Mouse (Mus musculus) heart, adult 2 months (tissue): ENCODE data around the gene Fam214b. TPM values are rescaled to one million over a fixed set of nuclear protein-coding genes. Genes with fewer than 3 reads are reported as not detected.
A peak's percentile ranks its signal among the peaks of the same experiment; 100 is the strongest.

ENCODE experiments used
- DNase-seq, 2 experiments: peaks; one replicate each; pipeline ENCODE4 v3.0.0; 2021
- H3K27ac ChIP-seq: fragments of 200-600 bp; 2 replicates; pipeline ENCODE4 v1.8.1; 2022
- H3K27me3 ChIP-seq: fragments of 200-500 bp; 2 replicates; pipeline ENCODE4 v1.6.1; 2012; ENCODE audit warnings: mild to moderate bottlenecking, low read length, inconsistent platforms, mixed read lengths; ENCODE audit not compliant: control insufficient read depth, insufficient read depth
- H3K36me3 ChIP-seq: fragments of 200-500 bp; 2 replicates; pipeline ENCODE4 v1.6.1; 2012; ENCODE audit warnings: low read length, inconsistent platforms; ENCODE audit not compliant: control insufficient read depth, insufficient read depth
- H3K4me1 ChIP-seq: fragments of 200-500 bp; 2 replicates; pipeline ENCODE4 v1.6.1; 2011; ENCODE audit warnings: low read length; ENCODE audit not compliant: control insufficient read depth, insufficient read depth
- H3K4me3 ChIP-seq: fragments of 200-600 bp; 2 replicates; pipeline ENCODE4 v1.8.1; 2022
- H3K79me2 ChIP-seq: fragments of 200-500 bp; replicated peaks from 2 replicates; pipeline ENCODE4 v1.6.1; 2012; ENCODE audit warnings: mild to moderate bottlenecking, inconsistent platforms, low read length, moderate library complexity, mixed read lengths; ENCODE audit not compliant: control insufficient read depth, insufficient read depth
- H3K9ac ChIP-seq: fragments of 200-500 bp; 2 replicates; pipeline ENCODE4 v1.6.1; 2012; ENCODE audit warnings: low read depth, mild to moderate bottlenecking, control low read depth, inconsistent platforms, low read length, mixed read lengths
- CTCF ChIP-seq: fragments of 200-600 bp; IDR thresholded peaks from 2 replicates; pipeline ENCODE4 v1.8.1; 2022; ENCODE audit warnings: antibody characterized with exemption, mild to moderate bottlenecking, moderate library complexity
- EP300 ChIP-seq: fragments of 200-500 bp; IDR thresholded peaks from 2 replicates; pipeline ENCODE4 v1.6.1; 2011; ENCODE audit warnings: low read depth, low read length, control low read depth; ENCODE audit not compliant: insufficient read depth
- POLR2A ChIP-seq: fragments of 200-500 bp; IDR thresholded peaks from 2 replicates; pipeline ENCODE4 v1.6.1; 2011; ENCODE audit warnings: mild to moderate bottlenecking, low read depth, low read length, control low read depth; ENCODE audit not compliant: insufficient read depth
- WGBS: fragments of 180-500 bp; shearing (Covaris S2); methylation state at CpG from one replicate; pipeline ENCODE4 v1.1.7; 2018; 5-methylcytosine and 5-hydroxymethylcytosine counted together
- intact Hi-C: fragments of 180-260 bp; cut with DNase I; formaldehyde crosslinking; loops from one replicate; pipeline ENCODE4 v1.15.1; 2025
- polyA plus RNA-seq: library from polyadenylated mRNA; depleted of rRNA; stranded (reverse); fragments of >200 nt; gene quantifications from 2 replicates; pipeline ENCODE4 v1.2.3, GENCODE M21; 2012
- total RNA-seq, 2 experiments: library from RNA; stranded (reverse); gene quantifications; 2 replicates each; pipeline ENCODE4 v1.2.3; 2021

The Fam214b gene
- total and polyA plus RNA-seq, 3 experiments, result 21.3 to 33.1 (median 26.3) TPM

DNA sequence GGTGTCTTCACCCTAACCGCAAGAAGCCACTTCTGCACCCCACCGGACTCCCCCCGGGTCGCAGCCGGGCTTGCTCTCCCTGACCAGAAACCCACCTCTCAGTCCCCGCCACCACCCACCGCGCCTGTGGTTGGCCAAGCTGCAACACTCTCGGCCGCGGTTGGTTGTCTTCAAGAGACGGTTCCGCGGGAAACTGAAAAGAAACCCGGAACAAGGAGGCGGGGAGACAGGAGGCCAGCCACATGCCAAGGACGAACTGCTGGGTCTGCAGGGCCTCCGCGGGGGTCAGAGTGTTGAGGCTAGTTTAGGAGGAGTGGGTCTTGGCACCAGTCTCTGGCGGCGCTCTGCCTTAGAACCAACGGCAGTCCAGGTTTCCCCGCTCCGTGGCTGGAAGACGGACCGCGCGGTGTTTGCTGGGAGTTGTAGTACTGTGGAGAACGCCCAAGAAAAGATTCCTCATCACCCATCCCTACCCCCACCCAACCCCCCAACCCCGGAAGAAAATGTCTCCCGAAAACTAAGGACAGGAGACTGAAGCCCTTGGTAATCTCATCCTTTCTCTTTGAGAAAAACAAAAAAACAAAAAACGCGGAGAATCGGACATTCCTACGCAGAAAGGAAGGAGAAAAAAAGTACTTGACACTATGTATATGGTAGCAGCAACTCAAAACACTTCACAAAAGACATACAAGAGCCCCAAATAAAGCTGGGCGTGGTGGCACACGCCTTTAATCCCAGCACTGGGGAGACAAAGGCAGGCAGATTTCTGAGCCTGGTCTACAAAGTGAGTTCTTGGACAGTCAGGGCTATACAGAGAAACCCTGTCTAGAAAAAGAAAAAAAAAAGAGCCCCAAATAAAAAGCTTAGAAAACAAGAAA is 35.6 kb downstream of the Fam214b start, which contains the start of gene Fancg:
Gene Fancg, minus strand, starts transcription at position 346 of the 878 bp plus-strand sequence.
- Histone ChIP-seq H3K4me1 (peaks cover 4% of the 10 kb centered on the region; the same call in 1 of the 2 replicates), H3K79me2 (no peaks in the 10 kb centered on the region), H3K36me3 (no peaks in the 10 kb centered on the region), H3K27me3 (no peaks in the 10 kb centered on the region), H3K4me3 (peak within 1 kb of the TSS; percentile 95), H3K9ac (peak within 1 kb of the TSS; percentile 57), H3K27ac (peak within 1 kb of the TSS; percentile 68)
- TF ChIP-seq CTCF (no peak), POLR2A (0 out of 2 replicates have a peak, but pooled peaks have one; percentile 16), EP300 (0 out of 2 replicates have a peak, but pooled peaks have one; percentile 38)
- DNase-seq, result peak; percentile 88 to 89
- intact Hi-C loops, result no loop called here
- WGBS, result under 1% methylated on average over 37 of the region's 37 CpGs

DNA sequence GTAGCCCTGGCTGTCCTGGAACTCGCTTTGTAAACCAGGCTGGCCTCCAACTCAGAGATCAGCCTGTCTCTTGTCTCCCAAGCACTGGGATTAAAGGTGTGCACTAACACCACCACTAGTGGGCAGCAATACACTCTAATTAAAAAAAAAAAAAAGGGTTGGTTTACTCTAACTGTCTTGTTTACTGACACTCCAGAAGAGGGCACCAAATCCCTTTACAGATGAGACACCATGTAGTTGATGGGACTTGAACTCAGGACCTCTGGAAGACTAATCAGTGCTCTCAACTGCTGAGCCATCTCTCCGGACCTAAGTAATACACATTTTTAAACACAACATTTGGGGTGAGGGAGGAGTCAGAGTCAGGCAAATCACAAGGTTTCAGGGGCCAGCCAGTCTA is 40.3 kb downstream of the Fam214b start:
- DNase-seq, result no peak
- no peak overlapping the region for H3K9ac ChIP-seq
- H3K4me3 ChIP-seq, result no peak overlapping the region
- WGBS, result 51% methylated on average over 2 of the region's 2 CpGs
- no peak overlapping the region for H3K27ac ChIP-seq
- no peaks in the 10 kb centered on the region for H3K27me3 ChIP-seq
- H3K36me3 ChIP-seq, result no peaks in the 10 kb centered on the region
- H3K79me2 ChIP-seq, result no peaks in the 10 kb centered on the region
- intact Hi-C loops, result loop anchor here (1.0 kb wide), 1 partner anchor 20 kb away; the partner anchor contains the start of gene Pigo
- peaks cover 4% of the 10 kb centered on the region; the same call in 1 of the 2 replicates for H3K4me1 ChIP-seq
- no peak for TF ChIP-seq EP300
- no peak for TF ChIP-seq POLR2A
- peak; percentile 84 for TF ChIP-seq CTCF

- H3K79me2 ChIP-seq, result no peaks in the 10 kb centered on the region
- no peaks in the 10 kb centered on the region for H3K27me3 ChIP-seq
- no peak for DNase-seq
- H3K27ac ChIP-seq, result no peak overlapping the region
- intact Hi-C loops, result loop anchor here (1.0 kb wide), 1 partner anchor 20 kb away; the partner anchor contains the start of gene Pigo
- H3K4me3 ChIP-seq, result no peak overlapping the region
- H3K4me1 ChIP-seq, result peaks cover 6% of the 10 kb centered on the region; the same call in 1 of the 2 replicates
- no peak for TF ChIP-seq CTCF
- no peak for TF ChIP-seq POLR2A
- no peak for TF ChIP-seq EP300
- H3K36me3 ChIP-seq, result no peaks in the 10 kb centered on the region
- H3K9ac ChIP-seq, result no peak overlapping the region
- WGBS, result 96% methylated on average over 3 of the region's 3 CpGs
Measured at GRCm38 (mm10) chr4:43004951-43005350, 41.1 kb downstream of the Fam214b start.

DNA sequence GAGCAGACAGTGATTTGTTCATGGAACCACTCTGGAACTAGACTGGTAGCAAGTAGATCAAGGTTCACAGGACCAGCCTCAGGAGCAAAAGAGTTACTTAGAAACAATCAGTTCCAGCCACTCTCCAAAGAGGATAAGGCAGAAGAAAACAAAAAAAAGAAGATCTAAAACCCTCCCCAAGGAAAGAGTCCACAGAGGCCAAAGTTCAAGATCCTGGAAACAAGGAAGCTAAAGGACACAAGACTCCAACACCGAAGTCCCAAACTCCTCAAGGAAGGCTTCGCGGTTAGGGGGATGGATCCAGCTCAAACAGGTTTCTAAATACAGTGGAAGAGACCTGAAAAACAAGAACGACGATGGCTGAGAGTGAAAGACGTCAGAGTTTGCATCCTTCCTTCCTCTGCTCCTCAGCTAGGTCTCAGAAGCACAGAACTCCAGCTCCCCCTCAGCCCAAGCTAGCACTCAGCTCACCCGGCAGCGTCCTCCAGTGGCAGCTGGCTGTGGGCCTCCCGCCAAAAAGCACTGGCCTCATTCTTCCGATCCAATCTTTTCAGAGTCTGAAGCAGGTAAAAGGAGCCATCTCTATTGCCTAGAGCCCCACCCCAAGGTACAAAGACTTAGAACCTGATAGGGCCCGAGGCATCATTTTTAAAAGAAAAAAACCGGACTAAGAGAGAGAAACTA is 43.1 kb downstream of the Fam214b start:
- Histone ChIP-seq H3K79me2 (peaks cover 2% of the 10 kb centered on the region; the same call in 1 of the 2 replicates), H3K4me1 (peaks cover 5% of the 10 kb centered on the region), H3K27me3 (no peaks in the 10 kb centered on the region), H3K27ac (no peak overlapping the region), H3K4me3 (no peak overlapping the region), H3K9ac (no peak overlapping the region), H3K36me3 (peaks cover 12% of the 10 kb centered on the region)
- intact Hi-C loops, result no loop called here
- WGBS, result 70% methylated on average over 12 of the region's 12 CpGs
- DNase-seq, result no peak
- TF ChIP-seq CTCF (no peak), POLR2A (no peak), EP300 (no peak)

- peaks cover 8% of the 10 kb centered on the region for H3K4me1 ChIP-seq
- intact Hi-C loops, result no loop called here
- H3K4me3 ChIP-seq, result no peak overlapping the region
- 92% methylated on average over 2 of the region's 2 CpGs for WGBS
- peaks cover 3% of the 10 kb centered on the region; the same call in 1 of the 2 replicates for H3K79me2 ChIP-seq
- H3K9ac ChIP-seq, result no peak overlapping the region
- TF ChIP-seq CTCF (no peak), POLR2A (no peak), EP300 (no peak)
- H3K36me3 ChIP-seq, result peaks cover 22% of the 10 kb centered on the region
- no peaks in the 10 kb centered on the region for H3K27me3 ChIP-seq
- no peak overlapping the region for H3K27ac ChIP-seq
- DNase-seq, result no peak
Measured at GRCm38 (mm10) chr4:43001272-43001671, 44.7 kb downstream of the Fam214b start.
